Mouse (Mus musculus) MN1 (cell line): Measurements from ENCODE around the gene Tmem132c.

Source experiments
- DNase-seq: peaks from one replicate; pipeline ENCODE4 v3.0.0-alpha.2; 2016; ENCODE audit warnings: low spot score

Tmem132c gene

DNA sequence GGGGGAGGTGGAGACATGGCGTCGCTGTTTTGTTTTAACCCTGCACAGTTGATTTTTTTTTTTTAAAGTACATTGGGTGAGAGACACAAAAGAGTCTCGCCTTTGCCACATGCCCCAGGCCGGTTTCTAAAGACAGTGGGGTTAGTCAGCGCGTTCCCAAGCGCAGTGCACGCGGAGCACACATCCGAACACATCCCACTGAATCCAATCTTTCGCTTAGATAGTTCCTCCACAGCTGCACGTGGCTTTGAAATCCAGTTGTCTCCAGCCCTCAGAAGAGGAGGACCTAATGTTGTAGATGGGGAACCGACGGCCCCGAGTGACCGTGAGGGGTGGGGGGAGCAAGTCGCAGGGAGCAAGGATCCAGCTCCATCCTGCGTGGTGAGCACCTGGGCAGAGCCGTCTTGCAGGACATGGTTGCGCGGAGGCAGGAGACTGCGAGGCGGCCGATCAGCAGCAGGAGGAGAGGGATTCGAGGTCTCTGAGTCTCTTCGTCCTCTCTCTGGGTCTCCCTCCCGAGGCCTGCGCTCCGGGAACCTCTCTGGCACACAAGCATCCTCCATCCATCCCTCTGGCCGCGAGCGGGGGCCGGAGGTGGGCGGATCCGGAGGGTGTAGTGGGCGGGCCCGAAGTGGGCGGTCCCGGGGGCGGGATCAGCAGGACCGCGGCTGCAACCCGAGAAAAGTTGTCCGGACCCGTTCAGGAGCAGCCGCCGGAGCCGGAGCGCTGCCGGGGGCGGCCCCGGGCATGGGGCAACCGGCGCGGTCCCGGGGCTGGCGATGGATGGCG is at the start of gene Tmem132c:
Gene Tmem132c, plus strand, starts transcription at position 673 of the 789 bp plus-strand sequence.
- DNase-seq, result no peak

DNA sequence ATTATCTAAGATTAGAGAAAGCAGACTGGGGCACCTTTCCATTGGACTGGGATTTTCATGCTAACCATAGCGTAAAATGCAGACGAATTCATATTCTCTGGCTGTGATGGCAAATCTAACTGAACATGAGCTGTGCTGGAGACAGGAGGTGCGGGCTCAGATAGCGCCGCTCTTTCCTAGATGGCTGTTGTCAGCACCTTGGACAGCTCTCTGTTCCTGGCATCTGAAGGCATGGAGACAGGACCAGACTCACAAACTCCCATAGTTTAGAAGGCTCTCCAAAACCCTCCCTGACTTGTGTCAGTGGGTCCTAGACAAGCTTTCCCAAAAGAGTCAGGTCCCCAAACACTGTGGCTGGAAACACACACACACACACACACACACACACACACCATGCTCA is 49.7 kb upstream of the Tmem132c start:
- DNase-seq, result no peak

GRCm38 (mm10) chr5:127198850-127199249 is 42.8 kb upstream of the Tmem132c start:
- DNase-seq, result no peak

- DNase-seq, result no peak
Measured at GRCm38 (mm10) chr5:127204881-127205280, 36.7 kb upstream of the Tmem132c start.

GRCm38 (mm10) chr5:127216389-127216788 is 25.2 kb upstream of the Tmem132c start:
- no peak for DNase-seq

- no peak for DNase-seq
Measured at GRCm38 (mm10) chr5:127217725-127218124, 23.9 kb upstream of the Tmem132c start.

DNA sequence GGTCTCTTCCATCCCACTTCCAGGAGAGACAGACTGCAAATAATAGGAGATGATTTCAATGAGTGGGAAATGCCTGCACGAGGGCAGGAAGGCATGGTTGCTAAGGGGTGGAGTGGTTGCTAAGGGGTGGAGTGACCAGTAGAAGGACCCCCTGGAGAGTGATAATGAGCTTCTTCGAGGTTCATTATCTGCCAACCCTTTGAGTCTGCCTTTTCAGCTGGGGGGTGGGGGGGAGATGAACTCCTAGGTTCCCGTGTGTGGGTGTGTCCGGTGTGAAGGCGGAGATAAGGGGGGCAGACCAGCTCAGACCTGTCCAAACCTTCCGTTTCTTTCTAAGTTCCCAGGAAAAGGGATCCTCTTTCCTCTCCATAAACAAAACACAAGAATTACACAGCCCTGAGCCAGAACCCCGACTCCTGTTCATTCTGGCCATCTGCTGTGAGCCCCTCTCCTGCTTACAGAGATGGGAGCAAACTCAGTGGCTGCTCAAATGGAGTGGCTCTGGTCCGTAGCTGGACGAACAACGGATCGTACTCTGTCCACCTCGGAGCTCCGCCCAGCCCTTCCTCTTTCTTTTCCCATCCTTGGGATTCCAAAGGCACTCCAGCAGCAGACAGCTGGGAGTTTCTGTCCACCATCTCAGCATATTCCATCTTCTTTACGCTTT is 13.5 kb upstream of the Tmem132c start:
- DNase-seq, result no peak

DNA sequence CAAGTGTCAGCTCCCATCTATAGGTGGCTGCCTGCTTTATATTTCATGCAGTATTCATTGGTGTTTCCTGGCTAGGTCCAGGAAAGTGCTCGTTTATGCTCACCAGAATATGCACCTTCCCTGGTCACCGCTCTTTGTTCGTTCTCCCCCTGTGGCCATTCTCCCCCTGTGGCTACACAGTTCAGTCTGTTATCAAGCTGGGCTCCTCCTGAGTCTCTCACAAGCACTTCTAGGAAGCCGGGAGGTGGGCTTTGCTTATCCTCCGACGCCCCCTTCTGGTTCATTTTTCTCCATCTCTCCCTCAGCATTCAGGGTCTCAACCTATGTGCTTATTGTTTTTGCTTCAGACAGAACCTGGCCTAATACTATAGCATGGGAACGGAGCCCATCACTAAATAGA is 6.9 kb upstream of the Tmem132c start:
- no peak for DNase-seq

- DNase-seq, result no peak
Measured at GRCm38 (mm10) chr5:127235203-127235602, 6.4 kb upstream of the Tmem132c start.

DNA sequence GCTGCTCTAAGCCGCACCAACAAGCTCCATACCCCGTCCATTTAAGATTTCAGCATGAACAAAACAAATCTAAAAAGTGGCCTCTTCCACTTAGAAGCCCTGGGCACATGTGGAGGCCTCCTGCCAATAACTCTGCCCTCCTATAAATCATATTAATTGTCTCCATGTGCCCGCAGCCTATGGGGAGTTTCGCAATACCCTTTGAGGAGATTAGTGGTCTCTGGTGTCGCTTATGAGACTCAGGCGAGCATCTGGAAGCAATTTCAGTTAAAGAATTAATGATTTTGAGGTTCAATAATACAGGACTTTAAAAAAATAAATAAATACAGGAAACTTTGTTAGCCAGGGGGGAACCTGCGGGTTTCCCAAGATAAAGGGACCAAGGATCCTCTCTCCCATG is 1.9 kb upstream of the Tmem132c start:
- DNase-seq, result no peak

GRCm38 (mm10) chr5:127240646-127241045 is 962 bp upstream of the Tmem132c start:
- DNase-seq, result no peak

DNA sequence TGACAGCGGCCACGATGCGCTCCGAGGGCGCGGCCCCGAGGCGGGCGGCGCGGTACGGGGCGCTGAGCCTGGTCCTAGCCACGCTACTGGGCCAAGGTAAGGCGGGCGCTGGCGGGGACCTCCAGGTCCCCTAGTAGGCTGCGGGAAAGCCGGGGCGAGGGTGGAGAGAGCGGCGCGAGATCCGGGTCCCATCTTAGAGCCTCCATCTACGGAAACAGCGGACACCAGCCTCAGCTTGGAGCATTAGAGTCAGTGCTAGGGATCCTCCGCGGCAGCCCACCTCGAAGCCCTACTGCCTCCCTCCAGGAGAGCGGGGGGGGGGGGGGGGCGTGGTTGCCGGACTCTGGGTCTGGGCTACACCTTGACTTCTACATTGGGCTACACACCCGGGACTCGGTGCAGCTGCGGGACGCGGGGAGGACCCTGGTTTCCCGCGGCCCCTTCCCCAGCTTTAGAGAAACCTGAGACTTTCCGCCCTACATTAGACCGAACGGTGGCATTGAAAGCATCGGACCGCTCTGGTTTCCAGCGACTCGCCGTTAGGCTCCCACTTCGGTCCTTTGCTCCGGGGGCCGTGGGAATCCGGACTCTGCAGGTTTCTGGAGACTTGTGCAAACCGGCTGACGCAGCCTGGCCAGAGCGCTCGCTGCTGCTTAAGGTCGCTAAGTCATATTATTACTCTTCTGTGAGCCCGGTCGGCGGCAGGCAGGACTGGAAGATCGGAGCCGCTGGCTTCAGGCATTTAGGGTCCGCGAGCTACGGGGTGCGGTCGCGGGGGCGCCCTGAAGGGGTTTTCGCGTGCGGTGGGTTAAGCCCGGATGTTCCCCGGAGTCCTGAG is 536 bp downstream of the Tmem132c start:
- DNase-seq, result no peak

GRCm38 (mm10) chr5:127242763-127243160 is 1.2 kb downstream of the Tmem132c start:
- no peak for DNase-seq

DNA sequence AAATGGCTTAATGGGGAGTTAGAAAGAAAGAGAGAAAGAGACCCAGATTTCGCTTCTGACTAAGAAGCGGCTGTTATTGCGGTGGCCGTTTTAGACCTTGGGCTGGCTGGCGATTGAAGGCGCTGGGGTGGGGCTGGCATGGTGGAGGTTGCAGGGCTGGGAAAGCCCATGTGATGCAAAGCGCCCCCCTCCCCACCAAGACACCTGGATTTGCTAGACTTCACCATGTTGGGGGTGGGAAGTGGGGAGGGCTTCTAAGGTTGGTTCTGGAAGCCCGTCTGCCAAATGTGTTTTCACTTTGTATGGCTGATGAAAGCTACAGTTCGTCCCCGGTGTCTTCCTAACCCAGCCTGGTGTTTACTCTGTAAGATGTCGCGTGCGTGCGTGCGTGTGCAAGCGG is 1.6 kb downstream of the Tmem132c start:
- DNase-seq, result no peak

GRCm38 (mm10) chr5:127243611-127244010 is 2.0 kb downstream of the Tmem132c start:
- DNase-seq, result no peak

GRCm38 (mm10) chr5:127253263-127253662 is 11.7 kb downstream of the Tmem132c start:
- no peak for DNase-seq

DNA sequence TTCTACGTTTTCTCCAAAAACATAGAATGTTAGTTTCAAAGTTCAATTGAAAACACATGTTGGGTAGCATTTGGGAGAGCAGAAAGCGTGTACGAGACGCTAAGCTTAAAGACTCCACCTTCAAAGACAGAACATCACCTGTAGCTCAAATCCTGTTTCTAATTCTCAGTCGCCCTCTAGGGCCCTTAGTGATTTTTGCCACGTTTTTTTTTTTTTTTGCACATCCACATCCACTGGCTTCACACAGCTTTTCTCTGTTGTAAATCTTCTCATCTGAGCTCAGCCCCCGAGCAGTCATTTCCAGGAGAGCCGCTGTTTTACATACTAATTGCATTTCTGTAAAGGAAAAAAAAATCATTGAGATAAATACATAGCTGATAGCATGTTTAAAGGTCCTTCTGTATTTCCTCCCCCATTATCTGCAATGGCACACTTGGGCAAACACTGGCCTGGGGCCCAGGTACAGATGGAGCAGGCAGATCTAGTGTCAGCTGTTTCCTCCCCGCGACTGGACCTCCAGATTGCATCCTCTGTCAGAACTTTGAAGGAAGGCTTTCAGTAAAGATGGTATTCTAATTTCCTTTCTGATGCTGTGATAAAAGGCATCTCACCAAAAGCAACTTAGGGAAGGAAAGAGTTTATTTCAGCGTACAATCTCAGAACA is 15.5 kb downstream of the Tmem132c start:
- no peak for DNase-seq

DNA sequence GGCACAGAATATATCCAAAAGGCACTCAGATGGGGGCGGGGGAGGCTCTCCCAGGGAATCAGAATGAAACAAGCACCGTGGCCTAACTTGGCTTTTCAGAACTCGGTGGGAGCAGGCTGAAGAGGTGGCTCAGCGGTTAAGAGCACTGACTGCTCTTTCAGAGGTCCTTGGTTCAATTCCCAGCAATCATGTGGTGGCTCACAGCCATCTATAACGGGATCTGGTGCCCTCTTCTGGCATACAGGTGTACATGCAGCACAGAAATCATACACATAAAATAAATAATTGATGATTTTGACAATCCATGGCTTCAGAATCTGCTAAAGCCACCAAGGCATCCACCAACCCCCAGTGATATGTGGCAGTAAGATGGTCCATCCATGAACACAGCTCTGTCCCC is 20.5 kb downstream of the Tmem132c start:
- no peak for DNase-seq

- no peak for DNase-seq
Measured at GRCm38 (mm10) chr5:127271145-127271544, 29.5 kb downstream of the Tmem132c start.

GRCm38 (mm10) chr5:127279462-127279861 is 37.9 kb downstream of the Tmem132c start:
- DNase-seq, result no peak

GRCm38 (mm10) chr5:127281186-127281585 is 39.6 kb downstream of the Tmem132c start:
- DNase-seq, result no peak

- DNase-seq, result no peak
Measured at GRCm38 (mm10) chr5:127282539-127283123, 41.0 kb downstream of the Tmem132c start.
